Mouse (Mus musculus): ENCODE measurements around the gene Ubl5. TPM values are rescaled to one million over a fixed set of nuclear protein-coding genes. Genes with fewer than 3 reads are reported as not detected.
"Not testable (repeated sequence)": the region's sequence is repeated elsewhere in the genome, so short reads cannot be mapped to it uniquely, and the experiment has no call there.

Gene Ubl5
- polyA plus RNA-seq, 1 experiment from 2014 or later = 281 TPM

GRCm38 (mm10) chr9:20635676-20636075, 7.0 kb upstream of the Ubl5 start:
- not testable (repeated sequence) for H3K27me3 ChIP-seq (ENCODE audit: control insufficient read depth, insufficient read depth, low read length); H3K4me1 ChIP-seq (ENCODE audit: control insufficient read depth, insufficient read depth, low read length); H3K9me3 ChIP-seq (replicated peaks; ENCODE audit: control insufficient read depth, low read length); H3K4me3 ChIP-seq (ENCODE audit: low read length); H3K9ac ChIP-seq (ENCODE audit: low read length); H3K4me2 ChIP-seq (ENCODE audit: low read depth, low read length)
- H3K27ac ChIP-seq (ENCODE audit: low read length) = peak overlapping the region; percentile 49; the same call in 1 of the 2 replicates
- 0 out of 2 replicates have a peak, but pooled peaks have one; percentile 37 for ATAC-seq (replicated peaks; ENCODE audit: extremely low read depth, insufficient read depth, low FRiP score)
- peaks cover 14% of the 10 kb centered on the region for H3K36me3 ChIP-seq (ENCODE audit: control insufficient read depth, insufficient read depth)
- WGBS = 94% methylated on average over 8 of the region's 8 CpGs

GRCm38 (mm10) chr9:20636256-20636655, 6.4 kb upstream of the Ubl5 start:
- Histone ChIP-seq H3K4me1 (ENCODE audit: control insufficient read depth, insufficient read depth, low read length) (peaks cover 8% of the 10 kb centered on the region), H3K27me3 (ENCODE audit: control insufficient read depth, insufficient read depth, low read length) (no peaks in the 10 kb centered on the region), H3K9me3 (replicated peaks; ENCODE audit: control insufficient read depth, low read length) (no peaks in the 10 kb centered on the region), H3K27ac (ENCODE audit: low read length) (peak overlapping the region; percentile 56; the same call in 1 of the 2 replicates), H3K36me3 (ENCODE audit: control insufficient read depth, insufficient read depth) (peaks cover 14% of the 10 kb centered on the region), H3K9ac (ENCODE audit: low read length) (no peak overlapping the region), H3K4me3 (ENCODE audit: low read length) (no peak overlapping the region), H3K4me2 (ENCODE audit: low read depth, low read length) (no peak overlapping the region)
- WGBS = 66% methylated on average over 3 of the region's 3 CpGs
- ATAC-seq (replicated peaks; ENCODE audit: extremely low read depth, insufficient read depth, low FRiP score) = peak; percentile 79

GRCm38 (mm10) chr9:20636790-20637189, 5.9 kb upstream of the Ubl5 start:
- 72% methylated on average over 2 of the region's 2 CpGs for WGBS
- no peak overlapping the region for H3K4me2 ChIP-seq (ENCODE audit: low read depth, low read length)
- H3K36me3 ChIP-seq (ENCODE audit: control insufficient read depth, insufficient read depth) = peaks cover 14% of the 10 kb centered on the region
- ATAC-seq (replicated peaks; ENCODE audit: extremely low read depth, insufficient read depth, low FRiP score) = no peak
- H3K27me3 ChIP-seq (ENCODE audit: control insufficient read depth, insufficient read depth, low read length) = no peaks in the 10 kb centered on the region
- no peaks in the 10 kb centered on the region for H3K9me3 ChIP-seq (replicated peaks; ENCODE audit: control insufficient read depth, low read length)
- H3K4me1 ChIP-seq (ENCODE audit: control insufficient read depth, insufficient read depth, low read length) = peaks cover 11% of the 10 kb centered on the region
- peak overlapping the region; percentile 56; the same call in 1 of the 2 replicates for H3K27ac ChIP-seq (ENCODE audit: low read length)
- H3K9ac ChIP-seq (ENCODE audit: low read length) = no peak overlapping the region
- H3K4me3 ChIP-seq (ENCODE audit: low read length) = no peak overlapping the region

- H3K4me3 ChIP-seq (ENCODE audit: low read length) = no peak overlapping the region
- no peak overlapping the region for H3K9ac ChIP-seq (ENCODE audit: low read length)
- ATAC-seq (replicated peaks; ENCODE audit: extremely low read depth, insufficient read depth, low FRiP score) = no peak
- H3K27me3 ChIP-seq (ENCODE audit: control insufficient read depth, insufficient read depth, low read length) = no peaks in the 10 kb centered on the region
- H3K27ac ChIP-seq (ENCODE audit: low read length) = no peak overlapping the region
- H3K4me2 ChIP-seq (ENCODE audit: low read depth, low read length) = no peak overlapping the region
- 92% methylated on average over 19 of the region's 19 CpGs for WGBS
- no peaks in the 10 kb centered on the region for H3K9me3 ChIP-seq (replicated peaks; ENCODE audit: control insufficient read depth, low read length)
- peaks cover 14% of the 10 kb centered on the region for H3K36me3 ChIP-seq (ENCODE audit: control insufficient read depth, insufficient read depth)
- H3K4me1 ChIP-seq (ENCODE audit: control insufficient read depth, insufficient read depth, low read length) = peaks cover 13% of the 10 kb centered on the region
Observed at GRCm38 (mm10) chr9:20638552-20638951, 4.1 kb upstream of the Ubl5 start.

GRCm38 (mm10) chr9:20639486-20639885, 3.2 kb upstream of the Ubl5 start:
- H3K4me2 ChIP-seq (ENCODE audit: low read depth, low read length) = no peak overlapping the region
- H3K4me1 ChIP-seq (ENCODE audit: control insufficient read depth, insufficient read depth, low read length) = peaks cover 17% of the 10 kb centered on the region
- H3K9ac ChIP-seq (ENCODE audit: low read length) = no peak overlapping the region
- 92% methylated on average over 4 of the region's 4 CpGs for WGBS
- H3K27ac ChIP-seq (ENCODE audit: low read length) = no peak overlapping the region
- H3K9me3 ChIP-seq (replicated peaks; ENCODE audit: control insufficient read depth, low read length) = no peaks in the 10 kb centered on the region
- peaks cover 14% of the 10 kb centered on the region for H3K36me3 ChIP-seq (ENCODE audit: control insufficient read depth, insufficient read depth)
- H3K4me3 ChIP-seq (ENCODE audit: low read length) = no peak overlapping the region
- no peak for ATAC-seq (replicated peaks; ENCODE audit: extremely low read depth, insufficient read depth, low FRiP score)
- no peaks in the 10 kb centered on the region for H3K27me3 ChIP-seq (ENCODE audit: control insufficient read depth, insufficient read depth, low read length)

- Histone ChIP-seq H3K27ac (ENCODE audit: low read length) (peak overlapping the region; percentile 97), H3K36me3 (ENCODE audit: control insufficient read depth, insufficient read depth) (peaks cover 16% of the 10 kb centered on the region), H3K4me1 (ENCODE audit: control insufficient read depth, insufficient read depth, low read length) (peaks cover 20% of the 10 kb centered on the region), H3K4me3 (ENCODE audit: low read length) (peak overlapping the region; percentile 86), H3K9ac (ENCODE audit: low read length) (peak overlapping the region; percentile 94), H3K27me3 (ENCODE audit: control insufficient read depth, insufficient read depth, low read length) (no peaks in the 10 kb centered on the region), H3K9me3 (replicated peaks; ENCODE audit: control insufficient read depth, low read length) (no peaks in the 10 kb centered on the region), H3K4me2 (ENCODE audit: low read depth, low read length) (peak overlapping the region; percentile 99)
- no peak for ATAC-seq (replicated peaks; ENCODE audit: extremely low read depth, insufficient read depth, low FRiP score)
- WGBS = 10% methylated on average over 6 of the region's 6 CpGs
Observed at GRCm38 (mm10) chr9:20641501-20641900, 1.2 kb upstream of the Ubl5 start.

GRCm38 (mm10) chr9:20642896-20643466, 303 bp downstream of the Ubl5 start:
- Histone ChIP-seq H3K27me3 (ENCODE audit: control insufficient read depth, insufficient read depth, low read length) (no peaks in the 10 kb centered on the region), H3K9ac (ENCODE audit: low read length) (peak overlapping the region; percentile 82), H3K9me3 (replicated peaks; ENCODE audit: control insufficient read depth, low read length) (no peaks in the 10 kb centered on the region), H3K4me1 (ENCODE audit: control insufficient read depth, insufficient read depth, low read length) (peaks cover 20% of the 10 kb centered on the region), H3K4me2 (ENCODE audit: low read depth, low read length) (peak overlapping the region; percentile 99), H3K36me3 (ENCODE audit: control insufficient read depth, insufficient read depth) (peaks cover 7% of the 10 kb centered on the region), H3K27ac (ENCODE audit: low read length) (peak overlapping the region; percentile 97), H3K4me3 (ENCODE audit: low read length) (peak overlapping the region; percentile 86)
- WGBS = under 1% methylated on average over 30 of the region's 30 CpGs
- ATAC-seq (replicated peaks; ENCODE audit: extremely low read depth, insufficient read depth, low FRiP score) = peak; percentile 83

GRCm38 (mm10) chr9:20643781-20644180, 1.1 kb downstream of the Ubl5 start:
- Histone ChIP-seq H3K36me3 (ENCODE audit: control insufficient read depth, insufficient read depth) (peaks cover 4% of the 10 kb centered on the region; the same call in 1 of the 2 replicates), H3K27me3 (ENCODE audit: control insufficient read depth, insufficient read depth, low read length) (no peaks in the 10 kb centered on the region), H3K4me2 (ENCODE audit: low read depth, low read length) (peak overlapping the region; percentile 99), H3K4me3 (ENCODE audit: low read length) (peak overlapping the region; percentile 86), H3K9ac (ENCODE audit: low read length) (peak overlapping the region; percentile 82), H3K27ac (ENCODE audit: low read length) (peak overlapping the region; percentile 97), H3K9me3 (replicated peaks; ENCODE audit: control insufficient read depth, low read length) (no peaks in the 10 kb centered on the region), H3K4me1 (ENCODE audit: control insufficient read depth, insufficient read depth, low read length) (peaks cover 18% of the 10 kb centered on the region)
- WGBS = 6% methylated on average over 13 of the region's 13 CpGs
- ATAC-seq (replicated peaks; ENCODE audit: extremely low read depth, insufficient read depth, low FRiP score) = no peak

- H3K4me2 ChIP-seq (ENCODE audit: low read depth, low read length) = peak within 1 kb of the TSS; percentile 99
- H3K9me3 ChIP-seq (replicated peaks; ENCODE audit: control insufficient read depth, low read length) = no peaks in the 10 kb centered on the region
- peaks cover 5% of the 10 kb centered on the region; the same call in 1 of the 2 replicates for H3K36me3 ChIP-seq (ENCODE audit: control insufficient read depth, insufficient read depth)
- H3K9ac ChIP-seq (ENCODE audit: low read length) = peak within 1 kb of the TSS; percentile 82
- H3K4me1 ChIP-seq (ENCODE audit: control insufficient read depth, insufficient read depth, low read length) = peaks cover 18% of the 10 kb centered on the region
- peak within 1 kb of the TSS; percentile 97 for H3K27ac ChIP-seq (ENCODE audit: low read length)
- H3K27me3 ChIP-seq (ENCODE audit: control insufficient read depth, insufficient read depth, low read length) = no peaks in the 10 kb centered on the region
- peak within 1 kb of the TSS; percentile 86 for H3K4me3 ChIP-seq (ENCODE audit: low read length)
- WGBS = under 1% methylated on average over 43 of the region's 43 CpGs
- ATAC-seq (replicated peaks; ENCODE audit: extremely low read depth, insufficient read depth, low FRiP score) = no peak
Observed at GRCm38 (mm10) chr9:20644360-20645081, 1.8 kb downstream of the Ubl5 start, which contains the start of gene Fbxl12. Gene Fbxl12, minus strand, starts transcription at chr9:20644767.

All from heart, embryonic 16.5 days (tissue).